In genomic region chrX:142616189-142616872, GRCm38 (mm10) we compare ENCODE assay signal across 14 mouse cellular contexts.
"Had no signal": no experiment of that assay in that cellular context is flagged by ENCODE, and none has a peak within 500 bp of the region (broad histone marks: within the 10 kb centered on the region; RNA-seq: fewer than 3 reads in every experiment).

No protein-coding gene starts in this region.

- H3K4me2 ChIP-seq: limb, embryonic 15.5 days; lung, embryonic 14.5 days; midbrain, embryonic 11.5 days; midbrain, embryonic 15.5 days; neural tube, embryonic 12.5 days had no signal

- DNase-seq: kidney, adult 9 months; kidney, postnatal 36 days; layer of hippocampus, adult 9-11 months; layer of hippocampus, postnatal 36 days; lung, embryonic 14.5 days; lung, postnatal 10 days; retina, postnatal 1 day had no signal

- ATAC-seq: intestine, postnatal 0 days; midbrain, embryonic 15.5 days had no signal

- H3K4me1 ChIP-seq: limb, embryonic 15.5 days; midbrain, embryonic 15.5 days; neural tube, embryonic 12.5 days had no signal

- H3K9ac ChIP-seq: limb, embryonic 15.5 days; lung, embryonic 14.5 days; midbrain, embryonic 15.5 days; neural tube, embryonic 12.5 days had no signal

- H3K9me3 ChIP-seq: limb, embryonic 15.5 days; midbrain, embryonic 15.5 days; neural tube, embryonic 12.5 days had no signal

- H3K27ac ChIP-seq: kidney, postnatal 0 days; limb, embryonic 15.5 days; macrophage; midbrain, embryonic 15.5 days; neural tube, embryonic 12.5 days had no signal

- H3K4me3 ChIP-seq: limb, embryonic 15.5 days; midbrain, embryonic 15.5 days; neural tube, embryonic 12.5 days had no signal

- H3K27me3 ChIP-seq: limb, embryonic 15.5 days; neural tube, embryonic 12.5 days had no signal

- H3K36me3 ChIP-seq: limb, embryonic 15.5 days; midbrain, embryonic 15.5 days; neural tube, embryonic 12.5 days had no signal
